Mouse (Mus musculus) stomach, embryonic 15.5 days (tissue): ENCODE data around the gene St14. TPM values are rescaled to one million over a fixed set of nuclear protein-coding genes. Genes with fewer than 3 reads are reported as not detected.

Experiments used
- ATAC-seq: fragments of 200-750 bp; cut with Nextera tagmentation; 2 replicates; pipeline ENCODE4 v1.8.0; 2017; ENCODE audit warnings: low read depth, moderate number of reproducible peaks, moderate TSS enrichment; ENCODE audit not compliant: insufficient read depth, low FRiP score
- H3K27ac ChIP-seq: fragments of 300-500 bp; sonication (generic); 2 replicates; pipeline ENCODE4 v1.5.1; 2015; ENCODE audit warnings: mild to moderate bottlenecking, inconsistent platforms
- H3K27me3 ChIP-seq: fragments of 300-500 bp; sonication (generic); replicated peaks from 2 replicates; pipeline ENCODE4 v1.6.1; 2015; ENCODE audit warnings: inconsistent platforms
- H3K36me3 ChIP-seq: fragments of 300-500 bp; sonication (generic); 2 replicates; pipeline ENCODE4 v1.6.1; 2015; ENCODE audit warnings: inconsistent platforms
- H3K4me1 ChIP-seq: fragments of 300-500 bp; sonication (generic); 2 replicates; pipeline ENCODE4 v1.6.1; 2015; ENCODE audit warnings: inconsistent platforms
- H3K4me2 ChIP-seq: fragments of 300-500 bp; sonication (generic); 2 replicates; pipeline ENCODE4 v1.6.1; 2015; ENCODE audit warnings: mild to moderate bottlenecking, inconsistent platforms
- H3K4me3 ChIP-seq: fragments of 300-500 bp; sonication (generic); replicated peaks from 2 replicates; pipeline ENCODE4 v1.5.1; 2015; ENCODE audit warnings: inconsistent platforms
- H3K9ac ChIP-seq: fragments of 300-500 bp; sonication (generic); 2 replicates; pipeline ENCODE4 v1.6.1; 2015; ENCODE audit warnings: inconsistent platforms
- H3K9me3 ChIP-seq: fragments of 300-500 bp; sonication (generic); 2 replicates; pipeline ENCODE4 v1.6.1; 2016; ENCODE audit warnings: inconsistent platforms
- WGBS: fragments of 180-500 bp; shearing (Covaris S2); methylation state at CpG from one replicate; pipeline ENCODE4 v1.1.7; 2015; 5-methylcytosine and 5-hydroxymethylcytosine counted together
- polyA plus RNA-seq: library from polyadenylated mRNA; unstranded; fragments of >200 nt; fragmentation: Nextera tagmentation; extraction: Ambion mirVana; gene quantifications from 2 replicates; pipeline ENCODE4 v1.2.1, GENCODE M21; 2015

St14 gene
- polyA plus RNA-seq, 1 experiment from 2014 or later, result 61.4 TPM

DNA sequence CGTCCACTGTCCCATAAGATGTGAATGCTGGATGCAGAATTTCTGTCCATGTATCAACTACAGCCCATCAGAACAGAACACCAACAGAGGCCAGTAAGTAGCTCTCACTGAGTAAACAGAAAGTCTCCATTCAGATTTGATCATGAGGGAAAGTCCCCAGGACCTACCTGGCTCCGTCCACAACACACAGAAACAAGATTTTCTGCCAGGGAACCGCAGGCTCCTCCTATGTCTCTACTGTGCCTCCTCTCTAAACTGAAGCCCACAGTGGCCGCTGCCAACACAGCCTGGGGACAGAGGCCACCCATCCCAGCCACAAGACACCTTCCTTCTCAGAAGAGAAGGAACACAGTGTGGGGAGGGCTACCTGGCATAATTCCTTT, 11.1 kb downstream of the St14 start:
- Histone ChIP-seq H3K36me3 (no peaks in the 10 kb centered on the region), H3K9ac (no peak overlapping the region), H3K9me3 (no peaks in the 10 kb centered on the region), H3K27me3 (no peaks in the 10 kb centered on the region), H3K4me2 (no peak overlapping the region), H3K4me1 (peaks cover 12% of the 10 kb centered on the region), H3K27ac (peak overlapping the region; percentile 51; the same call in 1 of the 2 replicates), H3K4me3 (no peak overlapping the region)
- 0 out of 2 replicates have a peak, but pooled peaks have one; percentile 36 for ATAC-seq
- WGBS, result 47% methylated on average over 4 of the region's 4 CpGs

GRCm38 (mm10) chr9:31119882-31120532, 11.6 kb downstream of the St14 start:
- H3K9ac ChIP-seq, result no peak overlapping the region
- ATAC-seq, result no peak
- peaks cover 12% of the 10 kb centered on the region for H3K4me1 ChIP-seq
- no peak overlapping the region for H3K4me2 ChIP-seq
- H3K36me3 ChIP-seq, result no peaks in the 10 kb centered on the region
- peak overlapping the region; percentile 51; the same call in 1 of the 2 replicates for H3K27ac ChIP-seq
- H3K9me3 ChIP-seq, result no peaks in the 10 kb centered on the region
- H3K27me3 ChIP-seq, result no peaks in the 10 kb centered on the region
- 45% methylated on average over 11 of the region's 11 CpGs for WGBS
- H3K4me3 ChIP-seq, result no peak overlapping the region

- Histone ChIP-seq H3K4me1 (peaks cover 12% of the 10 kb centered on the region), H3K27ac (no peak overlapping the region), H3K9ac (no peak overlapping the region), H3K27me3 (no peaks in the 10 kb centered on the region), H3K36me3 (no peaks in the 10 kb centered on the region), H3K9me3 (no peaks in the 10 kb centered on the region), H3K4me2 (no peak overlapping the region), H3K4me3 (no peak overlapping the region)
- ATAC-seq, result no peak
- 51% methylated on average over 5 of the region's 5 CpGs for WGBS
These were observed 12.2 kb downstream of the St14 start for GRCm38 (mm10) chr9:31119405-31119804.

- WGBS, result 27% methylated on average over 11 of the region's 11 CpGs
- H3K36me3 ChIP-seq, result no peaks in the 10 kb centered on the region
- no peaks in the 10 kb centered on the region for H3K9me3 ChIP-seq
- H3K4me1 ChIP-seq, result peaks cover 12% of the 10 kb centered on the region
- H3K4me3 ChIP-seq, result no peak overlapping the region
- no peak overlapping the region for H3K4me2 ChIP-seq
- peak; percentile 67 for ATAC-seq
- no peak overlapping the region for H3K9ac ChIP-seq
- no peak overlapping the region for H3K27ac ChIP-seq
- no peaks in the 10 kb centered on the region for H3K27me3 ChIP-seq
These were observed 12.9 kb downstream of the St14 start for GRCm38 (mm10) chr9:31118520-31119298.

DNA sequence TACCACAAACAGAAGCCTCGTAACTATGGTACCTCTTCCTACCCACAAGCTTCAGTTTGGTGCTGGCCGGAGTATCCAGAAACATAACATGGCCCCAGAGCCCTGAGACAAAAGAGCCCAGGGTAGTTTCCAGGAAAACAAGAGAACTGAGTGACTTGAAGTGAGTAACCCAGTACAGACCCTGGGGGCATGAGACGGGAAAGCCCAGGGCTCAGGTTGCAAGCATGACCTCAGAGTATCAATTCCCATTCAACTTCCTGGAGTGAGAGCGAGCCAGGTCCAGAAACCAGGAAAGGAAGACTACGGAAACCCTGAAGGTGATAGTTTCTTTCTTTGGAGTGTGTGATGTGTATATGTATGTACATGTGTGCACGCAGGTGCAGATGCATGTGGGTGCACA, 14.2 kb downstream of the St14 start:
- Histone ChIP-seq H3K4me1 (peaks cover 12% of the 10 kb centered on the region), H3K36me3 (no peaks in the 10 kb centered on the region), H3K4me3 (no peak overlapping the region), H3K27me3 (no peaks in the 10 kb centered on the region), H3K27ac (no peak overlapping the region), H3K9me3 (no peaks in the 10 kb centered on the region), H3K9ac (no peak overlapping the region), H3K4me2 (no peak overlapping the region)
- 74% methylated on average over 6 of the region's 6 CpGs for WGBS
- no peak for ATAC-seq

DNA sequence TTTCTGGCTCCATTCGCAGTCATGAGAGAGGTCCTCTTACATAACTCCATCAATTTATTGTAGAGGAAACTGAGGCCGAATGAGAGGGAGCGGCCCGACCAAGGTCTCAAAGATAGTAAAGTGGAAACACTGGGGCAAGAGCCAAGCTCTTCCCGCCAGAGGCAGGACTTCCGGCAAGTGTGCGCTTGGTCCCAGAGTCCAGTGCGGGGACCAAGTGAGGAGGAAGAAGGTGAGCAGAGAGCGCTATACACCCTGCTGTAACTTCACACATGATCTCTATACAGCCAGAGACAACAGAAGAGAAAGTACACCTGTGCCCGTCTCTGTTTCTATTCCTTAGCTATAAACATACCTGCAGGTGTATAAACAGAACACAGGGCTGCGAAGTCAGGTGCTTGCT, 14.6 kb downstream of the St14 start:
- Histone ChIP-seq H3K9ac (no peak overlapping the region), H3K36me3 (no peaks in the 10 kb centered on the region), H3K4me3 (no peak overlapping the region), H3K9me3 (no peaks in the 10 kb centered on the region), H3K4me1 (peaks cover 12% of the 10 kb centered on the region), H3K4me2 (no peak overlapping the region), H3K27me3 (no peaks in the 10 kb centered on the region), H3K27ac (no peak overlapping the region)
- no peak for ATAC-seq
- 83% methylated on average over 11 of the region's 11 CpGs for WGBS

GRCm38 (mm10) chr9:31115586-31115985, 16.1 kb downstream of the St14 start:
- H3K9me3 ChIP-seq, result no peaks in the 10 kb centered on the region
- H3K36me3 ChIP-seq, result no peaks in the 10 kb centered on the region
- ATAC-seq, result no peak
- H3K27ac ChIP-seq, result no peak overlapping the region
- H3K4me3 ChIP-seq, result no peak overlapping the region
- H3K9ac ChIP-seq, result no peak overlapping the region
- H3K27me3 ChIP-seq, result no peaks in the 10 kb centered on the region
- H3K4me2 ChIP-seq, result no peak overlapping the region
- H3K4me1 ChIP-seq, result peaks cover 9% of the 10 kb centered on the region; the same call in 1 of the 2 replicates

DNA sequence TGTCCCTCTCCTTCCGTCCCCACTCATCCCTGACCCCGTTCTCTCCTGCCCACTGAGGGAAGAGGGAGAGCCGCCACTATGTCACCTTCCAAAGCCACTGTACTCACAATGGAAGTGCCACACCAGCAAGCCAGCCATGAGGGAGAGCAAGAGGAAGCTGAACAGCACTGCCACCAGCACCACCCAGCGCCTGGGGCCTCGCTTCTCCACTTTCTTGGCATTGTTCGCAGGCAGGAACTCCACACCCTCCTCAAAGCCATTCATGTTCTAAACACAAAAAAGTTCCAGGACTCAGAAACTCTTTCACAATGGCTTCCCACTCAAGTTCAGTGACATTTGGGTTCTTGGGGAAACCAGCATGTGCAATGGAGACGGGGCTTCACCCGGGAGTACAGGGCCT, 23.2 kb downstream of the St14 start:
- Histone ChIP-seq H3K27me3 (no peaks in the 10 kb centered on the region), H3K4me2 (no peak overlapping the region), H3K9ac (no peak overlapping the region), H3K27ac (no peak overlapping the region), H3K4me1 (no peaks in the 10 kb centered on the region), H3K9me3 (no peaks in the 10 kb centered on the region), H3K4me3 (no peak overlapping the region), H3K36me3 (no peaks in the 10 kb centered on the region)
- no peak for ATAC-seq
- WGBS, result 81% methylated on average over 8 of the region's 8 CpGs

DNA sequence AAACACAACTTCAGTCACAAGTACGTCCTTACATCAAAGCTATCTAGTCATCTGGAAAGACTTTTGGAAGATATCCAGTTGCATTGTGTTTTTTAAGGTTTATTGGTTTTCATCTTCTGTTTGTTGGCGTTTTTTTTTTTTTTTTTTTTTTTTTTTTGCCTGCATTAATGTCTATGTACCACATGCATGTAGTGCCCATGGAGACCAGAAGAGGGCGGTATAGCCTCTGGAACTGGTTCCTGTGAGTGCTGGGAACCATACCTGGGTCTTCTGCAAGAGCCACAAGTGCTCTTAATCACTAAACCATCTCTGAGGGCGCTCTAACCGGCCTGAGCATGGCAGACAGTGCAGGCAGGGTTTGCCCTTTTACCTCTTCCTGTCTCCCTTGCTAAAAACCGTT, 33.5 kb downstream of the St14 start:
- no peak overlapping the region for H3K27ac ChIP-seq
- no peaks in the 10 kb centered on the region for H3K4me1 ChIP-seq
- H3K27me3 ChIP-seq, result no peaks in the 10 kb centered on the region
- H3K9me3 ChIP-seq, result no peaks in the 10 kb centered on the region
- no peak overlapping the region for H3K4me3 ChIP-seq
- peaks cover 5% of the 10 kb centered on the region; the same call in 1 of the 2 replicates for H3K36me3 ChIP-seq
- H3K9ac ChIP-seq, result no peak overlapping the region
- 82% methylated on average over 6 of the region's 6 CpGs for WGBS
- H3K4me2 ChIP-seq, result no peak overlapping the region
- ATAC-seq, result no peak

GRCm38 (mm10) chr9:31097088-31098082, 34.3 kb downstream of the St14 start:
- H3K4me1 ChIP-seq, result no peaks in the 10 kb centered on the region
- peaks cover 5% of the 10 kb centered on the region; the same call in 1 of the 2 replicates for H3K36me3 ChIP-seq
- no peak overlapping the region for H3K27ac ChIP-seq
- no peak for ATAC-seq
- H3K4me3 ChIP-seq, result no peak overlapping the region
- WGBS, result 77% methylated on average over 20 of the region's 20 CpGs
- H3K9me3 ChIP-seq, result no peaks in the 10 kb centered on the region
- H3K4me2 ChIP-seq, result no peak overlapping the region
- H3K9ac ChIP-seq, result no peak overlapping the region
- no peaks in the 10 kb centered on the region for H3K27me3 ChIP-seq

GRCm38 (mm10) chr9:31092833-31093195, 38.8 kb downstream of the St14 start:
- Histone ChIP-seq H3K36me3 (no peaks in the 10 kb centered on the region), H3K4me3 (no peak overlapping the region), H3K4me1 (no peaks in the 10 kb centered on the region), H3K27ac (no peak overlapping the region), H3K9ac (no peak overlapping the region), H3K27me3 (no peaks in the 10 kb centered on the region), H3K4me2 (no peak overlapping the region), H3K9me3 (no peaks in the 10 kb centered on the region)
- no peak for ATAC-seq
- WGBS, result 92% methylated on average over 10 of the region's 10 CpGs
